Mouse (Mus musculus): Measurements from ENCODE around the gene Sycp3.

DNA sequence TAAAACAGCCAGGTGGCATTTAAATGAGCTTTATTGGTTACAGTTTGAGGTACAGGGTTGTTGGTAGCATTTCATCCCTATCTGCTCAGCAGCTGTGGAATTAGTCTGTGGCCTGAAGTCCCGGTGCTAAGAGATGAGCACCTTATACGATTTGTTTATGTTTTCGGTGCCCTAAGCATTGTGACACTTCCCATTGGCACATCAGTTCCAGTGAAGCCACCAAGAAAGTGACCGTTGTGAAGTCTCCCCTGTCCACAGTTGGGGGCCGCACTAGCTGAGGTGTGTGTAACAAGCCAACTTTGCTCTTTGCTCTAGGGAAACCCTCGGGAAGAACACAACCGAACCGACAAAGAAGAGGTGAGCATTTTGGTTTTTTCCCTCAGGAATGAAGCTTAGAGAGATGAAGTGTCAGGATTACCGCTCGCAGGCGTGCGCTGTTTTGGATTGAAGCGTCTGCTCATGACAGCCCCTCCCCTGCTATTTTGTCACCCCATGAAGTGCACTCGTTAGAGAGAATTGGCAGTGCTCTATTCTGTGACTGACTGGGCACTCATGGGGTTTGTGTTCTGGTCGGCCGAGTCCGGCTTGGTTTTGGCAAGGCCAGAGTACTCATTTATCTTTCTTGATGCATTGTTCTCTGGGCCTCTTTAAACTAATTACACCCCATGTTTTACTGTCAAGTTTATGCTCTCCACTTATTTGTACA, 46.9 kb upstream of the Sycp3 start:
- TF ChIP-seq CTCF (IDR thresholded peaks at IDR 0.05; ENCODE audit: low read depth): no peak
- no peak for TF ChIP-seq EP300 (IDR thresholded peaks at IDR 0.05; ENCODE audit: low read depth)
